Mouse (Mus musculus) gastrocnemius, adult 2 months (tissue): ENCODE data around the gene Rasgef1b. TPM values are rescaled to one million over a fixed set of nuclear protein-coding genes. Genes with fewer than 3 reads are reported as not detected.

Source experiments
- DNase-seq: peaks from one replicate; pipeline ENCODE4 v3.0.0; 2022
- H3K27ac ChIP-seq: fragments of 200-600 bp; 2 replicates; pipeline ENCODE4 v1.8.1; 2022; ENCODE audit warnings: mild to moderate bottlenecking
- H3K4me3 ChIP-seq: fragments of 200-600 bp; 2 replicates; pipeline ENCODE4 v1.8.1; 2022; ENCODE audit warnings: mild to moderate bottlenecking, moderate library complexity
- CTCF ChIP-seq: fragments of 200-600 bp; IDR thresholded peaks from 2 replicates; pipeline ENCODE4 v1.8.1; 2022; ENCODE audit warnings: antibody characterized with exemption, mild to moderate bottlenecking, moderate library complexity
- intact Hi-C: fragments of 180-260 bp; cut with DNase I; formaldehyde crosslinking; loops from one replicate; pipeline ENCODE4 v1.15.1; 2025
- total RNA-seq, 2 experiments: library from RNA; stranded (reverse); gene quantifications; 2 replicates each; pipeline ENCODE4 v1.2.3; 2021

Rasgef1b gene
- total RNA-seq, 2 experiments from 2014 or later: 0.26 to 0.47 TPM

DNA sequence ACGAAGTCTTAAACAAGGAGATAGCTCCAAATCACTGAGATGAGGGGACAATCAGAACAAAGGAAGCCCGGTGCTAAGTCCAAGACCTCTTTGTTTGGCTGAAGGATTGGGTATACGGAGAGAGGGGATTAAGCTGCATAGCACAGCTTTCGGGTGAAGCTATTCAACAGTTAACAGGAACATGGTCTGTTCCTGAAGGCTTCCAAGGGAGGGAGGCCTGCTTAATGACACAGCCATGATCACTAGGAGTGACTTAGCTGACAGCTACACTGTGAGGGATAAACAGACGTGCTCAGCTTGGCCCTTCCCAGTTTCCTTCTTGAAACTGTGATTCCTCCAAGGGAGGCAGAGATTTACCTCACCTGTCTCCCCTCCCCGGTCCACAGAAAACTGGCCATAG lies 41.0 kb downstream of the Rasgef1b start:
- TF ChIP-seq CTCF: no peak
- no peak for DNase-seq
- Histone ChIP-seq H3K4me3 (no peak overlapping the region), H3K27ac (no peak overlapping the region)
- intact Hi-C loops: no loop called here

DNA sequence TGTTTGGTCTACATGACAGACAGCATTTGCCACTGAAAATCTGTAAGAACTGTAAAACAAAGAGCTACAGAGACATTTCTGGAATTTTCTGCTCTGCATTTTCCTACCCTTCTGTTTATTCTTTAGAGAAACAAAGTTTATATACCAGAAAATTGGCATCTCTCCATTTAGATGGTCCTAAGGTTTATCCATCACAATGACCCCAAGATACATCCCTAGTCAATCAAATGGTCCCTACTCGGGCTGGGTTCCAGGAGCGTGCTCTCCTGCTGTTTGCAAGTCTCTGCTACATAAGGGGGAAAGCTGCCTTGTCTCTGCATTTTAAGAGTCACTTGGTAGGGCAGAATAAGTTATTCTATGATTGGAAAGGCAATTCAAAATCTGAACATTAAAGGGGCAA lies 44.8 kb downstream of the Rasgef1b start:
- no peak overlapping the region for H3K4me3 ChIP-seq
- no peak for TF ChIP-seq CTCF
- no peak for DNase-seq
- H3K27ac ChIP-seq: no peak overlapping the region
- intact Hi-C loops: no loop called here

DNA sequence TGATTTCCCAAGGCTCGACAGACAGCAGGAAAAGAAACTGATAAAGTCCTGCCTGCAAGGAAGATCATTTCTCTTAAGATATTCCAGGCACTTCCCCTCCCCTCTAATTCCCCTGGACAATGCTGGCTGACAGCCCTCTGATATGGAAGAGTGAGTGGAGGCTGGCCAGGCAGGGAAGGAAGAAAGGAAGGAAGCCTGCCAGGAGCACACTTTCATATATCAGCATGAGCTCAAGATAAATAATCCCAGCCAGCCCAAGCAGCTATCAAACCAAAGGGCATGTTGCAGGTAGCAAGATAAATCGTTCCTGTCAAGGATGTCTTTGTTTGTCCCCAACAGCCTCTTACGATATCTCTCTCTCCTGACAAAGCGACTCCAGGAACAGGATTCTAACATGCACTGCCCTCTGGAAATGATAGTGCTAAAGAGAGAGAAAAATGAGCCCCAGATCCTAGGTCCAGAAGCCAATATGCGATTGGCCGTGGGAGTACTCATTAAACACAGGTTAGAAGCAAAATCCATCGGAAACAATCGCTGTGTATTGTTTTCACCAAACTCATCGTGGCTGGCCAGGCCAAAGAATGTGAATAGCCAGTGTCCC lies 58.8 kb downstream of the Rasgef1b start:
- no peak overlapping the region for H3K27ac ChIP-seq
- intact Hi-C loops: no loop called here
- DNase-seq: no peak

DNA sequence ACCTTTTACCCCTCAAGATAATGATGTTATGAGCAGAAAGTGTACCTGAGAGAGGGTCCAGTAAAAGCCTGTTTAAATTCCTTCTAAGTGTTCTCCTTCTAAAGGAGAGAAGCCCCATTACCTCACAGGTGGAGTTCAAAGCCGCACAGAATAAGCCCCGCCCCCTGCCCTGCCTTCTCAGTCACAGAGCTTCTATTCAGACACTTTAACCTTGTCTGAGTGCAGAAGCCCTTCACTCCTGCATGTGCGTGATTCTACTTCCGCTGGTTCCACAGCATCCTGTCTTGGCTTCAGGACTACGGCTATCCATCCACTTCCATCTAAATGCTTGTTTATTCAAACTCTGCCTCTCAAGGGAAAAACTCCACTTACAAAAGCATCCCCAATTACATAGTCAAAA lies 72.8 kb downstream of the Rasgef1b start:
- intact Hi-C loops: no loop called here
- no peak for DNase-seq
- TF ChIP-seq CTCF: no peak
- H3K27ac ChIP-seq: no peak overlapping the region
- H3K4me3 ChIP-seq: no peak overlapping the region

More for the DNA sequence above, 58.8 kb downstream of the Rasgef1b start:
- no peak overlapping the region for H3K4me3 ChIP-seq
- TF ChIP-seq CTCF: no peak

DNA sequence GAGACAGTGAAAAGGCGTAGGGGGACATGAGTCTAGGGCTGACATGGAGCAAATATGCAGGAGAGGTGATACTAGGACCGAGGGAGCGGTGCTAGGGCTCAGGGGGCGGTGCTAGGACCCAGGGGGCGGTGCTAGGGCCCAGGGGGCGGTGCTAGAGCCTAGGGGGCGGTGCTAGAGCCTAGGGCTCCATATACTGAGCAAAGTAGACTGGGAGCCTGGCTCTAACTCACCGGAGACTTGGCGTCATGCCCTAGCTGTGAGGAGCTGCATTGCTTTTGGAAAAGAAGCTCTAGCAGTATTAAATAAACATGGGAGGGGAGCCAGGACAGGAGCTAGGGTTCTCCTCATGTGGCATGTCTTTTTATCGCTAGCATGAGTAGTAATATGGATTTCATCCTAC lies 75.9 kb downstream of the Rasgef1b start:
- no peak for DNase-seq
- intact Hi-C loops: no loop called here
- no peak for TF ChIP-seq CTCF
- Histone ChIP-seq H3K4me3 (no peak overlapping the region), H3K27ac (no peak overlapping the region)

DNA sequence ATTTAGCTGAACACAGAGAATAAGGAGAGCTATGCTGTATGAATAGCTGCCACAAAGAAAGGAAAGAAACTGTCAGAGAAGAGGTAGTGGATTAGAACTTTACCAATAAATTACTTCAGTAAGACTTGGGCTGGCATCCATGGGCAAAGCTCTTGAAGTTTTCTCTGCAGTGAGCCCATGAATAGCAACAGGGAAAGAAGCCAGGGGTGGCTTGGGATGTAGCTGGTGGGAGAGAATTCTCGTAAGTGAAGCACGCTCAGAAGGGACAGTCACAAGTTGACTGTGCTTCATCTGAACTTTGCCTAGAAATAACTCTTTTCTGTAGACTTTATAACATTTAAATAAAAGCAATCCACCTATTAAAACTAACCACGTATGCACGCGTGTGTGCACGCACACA lies 87.5 kb downstream of the Rasgef1b start:
- Histone ChIP-seq H3K27ac (no peak overlapping the region), H3K4me3 (no peak overlapping the region)
- DNase-seq: no peak
- intact Hi-C loops: no loop called here
- TF ChIP-seq CTCF: no peak

DNA sequence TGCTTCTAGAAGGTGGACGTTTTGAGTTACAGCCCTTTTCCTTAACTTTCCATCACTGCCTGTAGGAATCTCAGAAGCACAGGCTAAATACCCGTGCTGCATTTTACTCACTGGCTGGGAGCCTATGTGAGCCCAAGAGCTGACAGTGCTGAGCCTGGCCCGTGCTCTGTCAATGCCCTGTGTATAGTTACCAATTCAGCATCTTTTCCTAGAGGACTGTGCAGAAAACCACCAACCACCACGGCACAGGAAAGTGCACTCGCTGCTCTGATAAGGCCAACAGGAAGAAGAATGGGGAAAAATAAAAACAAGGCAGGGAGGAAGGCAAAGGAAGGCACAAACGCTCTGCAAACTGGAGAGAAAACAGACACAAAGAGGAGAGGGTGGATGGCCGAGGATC lies 92.3 kb downstream of the Rasgef1b start:
- intact Hi-C loops: no loop called here
- no peak overlapping the region for H3K27ac ChIP-seq
- DNase-seq: no peak
- no peak for TF ChIP-seq CTCF
- no peak overlapping the region for H3K4me3 ChIP-seq

DNA sequence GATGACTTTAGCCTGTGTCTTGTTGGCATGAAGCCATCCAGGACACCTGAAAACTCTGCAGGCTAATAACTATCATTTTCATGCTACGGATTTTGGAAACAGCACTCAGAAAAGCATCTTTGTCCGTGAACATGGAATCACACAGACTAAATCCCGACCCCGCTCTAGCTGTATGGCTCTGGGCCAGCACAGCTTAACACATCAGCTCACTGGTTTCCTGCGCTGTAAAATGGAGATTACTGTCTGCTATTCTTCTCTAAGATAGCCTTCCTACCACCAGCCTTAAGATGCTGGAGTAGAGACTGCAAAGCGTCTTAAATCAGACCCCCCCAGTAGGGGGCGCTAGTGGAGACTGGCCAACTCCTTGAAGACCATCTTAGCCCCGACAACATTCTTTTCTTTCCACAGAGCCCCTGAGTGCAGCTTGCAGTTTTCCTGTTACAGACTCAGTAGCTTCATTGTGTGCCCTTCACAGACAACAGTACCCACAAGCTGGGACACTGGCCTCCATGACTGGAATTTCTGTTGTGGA lies 94.8 kb downstream of the Rasgef1b start:
- H3K4me3 ChIP-seq: no peak overlapping the region
- H3K27ac ChIP-seq: no peak overlapping the region
- TF ChIP-seq CTCF: peak; percentile 38; the same call in 1 of the 2 replicates
- intact Hi-C loops: no loop called here
- no peak for DNase-seq

DNA sequence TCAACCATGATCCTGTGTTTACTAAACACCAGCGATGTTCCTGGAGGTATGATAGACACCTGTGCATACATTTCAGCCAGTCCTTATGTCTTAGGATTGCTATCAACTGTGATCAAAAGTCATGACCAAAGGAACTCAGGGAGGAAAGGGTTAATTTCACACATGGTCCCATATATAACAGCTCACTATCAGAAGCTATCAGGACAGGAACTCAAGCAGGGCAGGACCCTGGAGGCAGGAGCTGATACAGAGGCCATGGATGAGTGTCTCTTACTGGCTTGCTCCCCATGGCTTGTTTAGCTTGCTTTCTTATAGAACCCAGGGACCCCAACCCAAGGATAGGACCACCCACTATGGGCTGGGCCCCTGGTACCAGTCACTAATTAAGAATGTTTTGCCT lies 95.3 kb downstream of the Rasgef1b start:
- H3K27ac ChIP-seq: no peak overlapping the region
- intact Hi-C loops: no loop called here
- no peak overlapping the region for H3K4me3 ChIP-seq
- TF ChIP-seq CTCF: no peak
- DNase-seq: no peak

DNA sequence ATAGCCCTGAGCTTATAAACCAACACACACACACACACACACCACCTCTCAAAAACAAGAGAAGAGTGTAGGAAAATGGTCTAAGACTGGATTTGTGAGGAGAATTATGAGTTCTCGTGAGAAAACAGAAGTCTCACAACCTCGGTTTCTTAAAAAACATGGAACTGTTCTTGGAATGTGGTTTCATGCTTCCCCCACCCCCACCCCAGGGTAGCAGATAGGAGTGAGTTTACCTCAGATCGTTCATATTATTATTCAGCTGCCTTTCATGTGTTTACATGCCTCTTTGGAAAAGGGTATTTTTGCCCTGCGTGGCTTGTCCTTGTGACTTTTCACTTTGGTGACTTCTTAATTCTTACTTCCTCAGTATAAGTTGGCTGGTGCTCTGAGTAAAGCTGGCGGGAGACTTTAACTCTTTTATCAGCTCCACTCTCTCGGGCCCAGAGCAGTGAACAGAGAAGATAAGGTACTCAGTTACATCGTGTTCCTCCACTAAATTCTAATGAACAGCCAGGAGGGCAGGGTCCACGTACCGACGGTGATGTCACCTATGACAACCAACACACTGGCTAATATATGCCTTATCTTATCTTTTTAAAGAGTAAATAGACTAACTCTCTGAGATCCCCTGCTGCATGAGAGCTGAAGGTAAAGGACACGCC lies 96.1 kb downstream of the Rasgef1b start:
- no peak overlapping the region for H3K4me3 ChIP-seq
- no peak for TF ChIP-seq CTCF
- no peak overlapping the region for H3K27ac ChIP-seq
- intact Hi-C loops: no loop called here
- no peak for DNase-seq

DNA sequence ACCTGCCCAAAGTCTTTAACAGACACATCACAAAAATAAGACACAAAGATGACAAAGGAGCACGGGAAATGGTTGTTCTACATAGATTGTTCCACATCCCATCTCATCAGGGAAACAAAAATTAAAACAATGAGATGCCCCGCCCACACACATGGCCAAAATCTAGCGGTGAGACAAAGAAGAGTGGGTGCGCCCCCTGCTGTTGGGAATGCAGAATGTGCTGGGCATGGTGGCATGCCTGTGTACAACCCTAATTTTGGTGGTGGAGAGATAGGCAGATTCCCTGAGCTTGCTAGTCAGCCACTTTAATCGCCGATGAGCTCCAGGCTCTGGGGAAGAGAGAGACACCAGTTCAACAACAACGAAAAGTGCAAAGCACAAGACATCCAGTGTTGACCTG lies 98.8 kb downstream of the Rasgef1b start:
- Histone ChIP-seq H3K27ac (no peak overlapping the region), H3K4me3 (no peak overlapping the region)
- no peak for DNase-seq
- intact Hi-C loops: no loop called here
- peak; percentile 40 for TF ChIP-seq CTCF

DNA sequence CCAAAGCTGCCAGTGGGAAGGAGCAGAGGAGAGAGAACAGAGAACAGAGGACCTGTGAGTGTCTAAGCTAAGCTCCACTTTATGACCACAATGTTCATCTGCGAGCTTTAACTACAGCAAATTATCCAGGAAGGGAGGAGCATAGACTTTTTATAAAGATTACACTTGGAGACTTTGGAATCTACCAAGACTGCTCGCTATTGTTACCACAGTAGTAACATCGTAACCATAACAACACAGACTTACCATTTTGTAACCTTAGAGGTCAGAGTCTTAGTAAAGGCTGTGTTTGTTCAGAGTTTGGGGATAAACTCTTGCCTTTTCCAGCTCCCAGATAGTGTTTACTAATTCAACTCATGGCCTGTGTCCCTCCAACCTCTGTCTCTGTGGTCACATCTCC lies 103.3 kb downstream of the Rasgef1b start:
- DNase-seq: no peak
- no peak overlapping the region for H3K27ac ChIP-seq
- intact Hi-C loops: no loop called here
- no peak overlapping the region for H3K4me3 ChIP-seq
- no peak for TF ChIP-seq CTCF

DNA sequence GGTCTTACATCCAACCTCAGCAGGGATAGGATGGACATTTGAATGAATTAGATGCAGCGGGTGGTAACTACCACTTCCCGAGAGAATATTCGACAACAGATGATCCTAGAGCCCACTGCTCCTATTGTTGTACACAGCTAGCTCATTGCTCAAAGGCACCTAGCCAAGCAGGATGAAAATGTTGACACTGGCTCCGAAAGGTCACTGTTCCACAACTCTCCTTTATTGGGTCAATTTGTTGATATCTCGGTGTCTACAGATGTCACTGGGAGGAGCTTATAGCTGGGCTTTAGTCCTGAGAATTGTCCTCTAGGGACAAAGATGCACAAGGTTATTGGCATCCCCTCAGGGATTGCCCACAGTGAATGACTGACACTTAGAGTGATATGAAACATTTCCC lies 108.1 kb downstream of the Rasgef1b start:
- H3K4me3 ChIP-seq: no peak overlapping the region
- DNase-seq: no peak
- TF ChIP-seq CTCF: no peak
- intact Hi-C loops: no loop called here
- no peak overlapping the region for H3K27ac ChIP-seq

DNA sequence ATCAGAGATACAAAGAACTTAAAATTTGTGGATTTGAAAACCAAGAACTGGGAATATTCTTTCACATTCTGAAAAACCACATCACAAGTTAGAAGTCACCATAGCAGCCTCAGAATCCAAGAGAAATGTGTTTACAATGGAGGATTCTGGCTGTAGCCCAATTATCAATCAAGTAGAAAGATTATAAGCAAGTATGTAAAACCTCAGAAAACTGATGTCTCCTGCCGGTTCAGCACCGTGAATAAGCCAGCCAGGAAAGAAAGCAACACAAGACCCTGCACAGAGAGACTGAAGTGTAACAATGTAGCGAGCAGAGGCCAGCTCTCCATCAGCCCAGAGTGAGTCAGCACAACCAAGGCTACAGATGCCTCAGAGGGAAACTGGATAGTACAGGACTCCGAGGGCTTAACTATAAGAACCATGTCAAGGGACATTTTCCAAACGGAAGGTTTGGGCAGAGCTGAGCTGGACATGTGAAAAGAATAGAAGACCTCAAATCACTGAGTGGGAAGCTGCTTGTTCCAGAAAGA lies 111.5 kb downstream of the Rasgef1b start:
- Histone ChIP-seq H3K4me3 (no peak overlapping the region), H3K27ac (no peak overlapping the region)
- TF ChIP-seq CTCF: no peak
- no peak for DNase-seq
- intact Hi-C loops: no loop called here
